Mouse (Mus musculus) C2C12 (cell line): Measurements from ENCODE around the gene Zfpl1.
"Not testable (repeated sequence)": the region's sequence is repeated elsewhere in the genome, so short reads cannot be mapped to it uniquely, and the experiment has no call there.

Experiments used
- CEBPB ChIP-seq: IDR thresholded peaks from one replicate; pipeline ENCODE4 v1.6.1; 2011; ENCODE audit warnings: low read depth, mild to moderate bottlenecking, control low read depth, moderate library complexity
- CTCF ChIP-seq: IDR thresholded peaks from one replicate; pipeline ENCODE4 v1.5.1; 2011; ENCODE audit not compliant: control insufficient read depth, insufficient read depth, insufficient read length
- MAX ChIP-seq: IDR thresholded peaks from one replicate; pipeline ENCODE4 v1.6.1; 2011; ENCODE audit warnings: mild to moderate bottlenecking, control low read depth
- MYOG ChIP-seq: IDR thresholded peaks from one replicate; pipeline ENCODE4 v1.6.1; 2011; ENCODE audit not compliant: control insufficient read depth, insufficient read length; ENCODE audit errors: extremely low read depth
- USF1 ChIP-seq: IDR thresholded peaks from one replicate; pipeline ENCODE4 v1.6.1; 2011; ENCODE audit warnings: low read depth, mild to moderate bottlenecking, control low read depth, moderate library complexity

DNA sequence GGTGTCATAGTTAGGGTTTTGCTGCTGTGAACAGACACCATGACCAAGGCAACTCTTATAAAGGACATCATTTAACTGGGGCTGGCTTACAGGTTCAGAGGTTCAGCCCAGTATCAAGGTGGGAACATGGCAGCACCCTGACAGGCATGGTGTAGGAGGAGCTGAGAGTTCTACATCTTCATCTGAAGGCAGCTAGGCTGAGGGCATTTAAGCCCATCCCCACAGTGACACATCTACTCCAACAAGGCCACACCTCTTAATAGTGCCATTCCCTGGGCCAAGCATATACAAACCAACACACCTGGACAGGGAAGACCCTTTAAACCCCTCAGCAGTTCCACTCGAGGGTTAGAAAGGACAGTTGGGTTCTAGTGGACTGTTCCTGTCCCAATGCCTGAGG, 48.4 kb upstream of the Zfpl1 start:
- not testable (repeated sequence) for TF ChIP-seq CTCF, USF1, MAX, CEBPB, MYOG
